Mouse (Mus musculus): ENCODE data around the gene Gabbr2. TPM values are rescaled to one million over a fixed set of nuclear protein-coding genes. Genes with fewer than 3 reads are reported as not detected.

The Gabbr2 gene
- polyA plus RNA-seq, 1 experiment from 2014 or later, result 0.16 TPM

DNA sequence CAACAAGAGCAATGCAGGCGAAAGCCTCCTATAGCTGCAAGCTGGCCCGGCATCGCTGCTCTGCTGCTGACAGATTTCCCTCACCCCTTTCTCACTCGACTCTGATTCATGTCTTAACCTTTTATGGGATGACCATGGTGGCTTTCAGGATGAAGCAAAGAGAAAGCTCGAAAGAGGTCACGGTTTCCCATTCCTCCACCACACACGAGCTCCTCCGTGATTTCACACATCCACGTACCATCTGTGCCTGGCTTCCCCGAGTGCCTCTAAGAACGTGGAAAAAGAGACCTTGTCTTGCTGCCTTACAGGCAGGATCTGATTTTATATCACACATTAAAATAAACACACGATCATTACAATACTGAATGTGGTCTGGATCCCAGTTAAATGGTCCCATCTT lies 220.6 kb downstream of the Gabbr2 start:
- no peak for DNase-seq (ENCODE audit: low spot score)

- DNase-seq (ENCODE audit: low spot score), result no peak
Measured at GRCm38 (mm10) chr4:46770635-46771034, 221.0 kb downstream of the Gabbr2 start.

DNA sequence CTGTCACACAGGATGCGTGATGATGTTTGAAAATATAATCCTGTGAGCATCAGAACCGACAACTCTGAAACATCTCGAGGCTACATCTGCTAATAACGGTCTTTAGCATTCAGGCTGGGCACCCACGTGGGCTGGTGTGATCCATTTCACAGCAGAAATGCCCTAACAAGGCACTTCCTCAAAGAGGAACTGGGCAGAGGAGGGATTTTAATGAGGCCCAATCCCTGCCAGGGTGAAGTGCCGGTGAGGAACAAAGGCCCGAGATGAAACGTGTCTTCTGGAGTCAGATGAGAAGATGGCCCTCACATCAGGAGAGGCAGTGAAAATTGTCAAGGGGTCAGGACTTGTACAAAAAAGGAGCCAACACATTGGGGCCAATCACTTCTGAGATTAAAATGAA lies 221.6 kb downstream of the Gabbr2 start:
- DNase-seq (ENCODE audit: low spot score), result no peak

DNA sequence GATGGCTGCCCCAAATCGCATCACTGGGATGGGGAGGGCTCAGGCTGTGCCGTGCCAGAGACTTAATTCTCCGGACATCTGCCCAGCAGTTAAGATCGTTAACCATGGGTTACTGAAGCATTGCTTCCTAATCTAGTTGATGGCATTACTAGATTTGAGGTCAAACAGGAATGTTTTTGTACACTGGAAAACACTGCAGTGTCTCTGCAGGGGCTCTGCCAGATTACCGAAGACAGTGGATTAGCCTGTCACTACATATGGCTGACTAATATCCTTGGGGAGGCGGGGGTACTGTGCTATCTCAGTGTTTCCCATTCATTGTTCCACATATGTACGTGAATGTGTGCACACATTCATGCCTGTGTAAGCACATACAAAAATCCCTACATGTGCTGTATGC lies 225.3 kb downstream of the Gabbr2 start:
- no peak for DNase-seq (ENCODE audit: low spot score)

- no peak for DNase-seq (ENCODE audit: low spot score)
Measured at GRCm38 (mm10) chr4:46759838-46760237, 231.8 kb downstream of the Gabbr2 start.

GRCm38 (mm10) chr4:46758340-46759041 lies 233.2 kb downstream of the Gabbr2 start:
- DNase-seq (ENCODE audit: low spot score), result no peak

GRCm38 (mm10) chr4:46754407-46755194 lies 237.1 kb downstream of the Gabbr2 start:
- DNase-seq (ENCODE audit: low spot score), result no peak

GRCm38 (mm10) chr4:46752306-46752705 lies 239.4 kb downstream of the Gabbr2 start:
- DNase-seq (ENCODE audit: low spot score), result peak; percentile 62

GRCm38 (mm10) chr4:46749015-46749414 lies 242.7 kb downstream of the Gabbr2 start:
- no peak for DNase-seq (ENCODE audit: low spot score)

- DNase-seq (ENCODE audit: low spot score), result no peak
Measured at GRCm38 (mm10) chr4:46747007-46747746, 244.5 kb downstream of the Gabbr2 start.

GRCm38 (mm10) chr4:46745536-46745935 lies 246.1 kb downstream of the Gabbr2 start:
- DNase-seq (ENCODE audit: low spot score), result no peak

DNA sequence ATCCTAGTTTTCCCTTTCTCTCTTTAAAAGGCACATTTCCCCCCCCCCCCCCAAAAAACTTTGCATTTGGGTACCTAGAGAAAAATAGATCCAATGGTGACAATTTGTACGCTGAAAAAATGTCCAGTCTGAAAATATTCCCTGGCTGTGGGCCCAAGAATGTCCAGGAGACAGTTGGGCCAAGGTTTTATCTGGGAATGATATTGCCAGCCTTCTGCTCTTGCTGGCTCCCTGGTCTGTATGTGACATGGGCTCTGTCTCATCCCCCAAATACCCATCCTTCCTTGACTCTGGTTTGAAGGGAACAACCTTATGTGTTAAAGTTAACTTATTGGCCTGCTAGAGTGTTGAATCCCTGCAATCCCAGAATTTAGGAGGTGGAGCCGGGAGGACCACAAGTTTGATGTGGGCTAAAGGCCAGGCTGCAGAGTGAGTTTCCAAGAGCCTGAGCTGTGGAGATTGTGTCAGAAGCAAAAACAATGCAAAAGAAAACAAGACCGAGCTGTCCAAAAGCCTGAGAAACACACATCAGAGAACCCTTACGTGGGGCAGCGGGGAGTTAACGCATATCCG lies 247.0 kb downstream of the Gabbr2 start:
- DNase-seq (ENCODE audit: low spot score), result no peak

DNA sequence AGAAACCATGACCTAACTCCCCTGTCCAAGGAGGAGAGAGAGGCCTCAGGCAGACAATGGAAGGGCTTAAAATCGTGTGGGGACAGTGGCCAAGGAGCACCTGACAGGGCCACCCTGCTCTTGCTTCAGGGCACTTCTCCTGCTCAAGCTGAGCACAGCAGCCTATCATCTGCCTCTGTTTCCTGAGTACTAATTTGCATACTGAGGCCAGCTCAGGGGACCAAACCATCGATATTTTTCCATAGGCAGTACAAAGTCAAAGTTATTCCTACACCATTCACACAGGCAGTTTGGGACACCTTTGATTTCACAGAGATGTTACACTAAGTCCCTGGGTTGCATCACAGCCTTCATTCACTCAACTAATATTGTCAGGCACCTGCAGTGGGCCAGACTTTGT lies 249.1 kb downstream of the Gabbr2 start:
- no peak for DNase-seq (ENCODE audit: low spot score)

- no peak for DNase-seq (ENCODE audit: low spot score)
Measured at GRCm38 (mm10) chr4:46736910-46737511, 254.7 kb downstream of the Gabbr2 start.

DNA sequence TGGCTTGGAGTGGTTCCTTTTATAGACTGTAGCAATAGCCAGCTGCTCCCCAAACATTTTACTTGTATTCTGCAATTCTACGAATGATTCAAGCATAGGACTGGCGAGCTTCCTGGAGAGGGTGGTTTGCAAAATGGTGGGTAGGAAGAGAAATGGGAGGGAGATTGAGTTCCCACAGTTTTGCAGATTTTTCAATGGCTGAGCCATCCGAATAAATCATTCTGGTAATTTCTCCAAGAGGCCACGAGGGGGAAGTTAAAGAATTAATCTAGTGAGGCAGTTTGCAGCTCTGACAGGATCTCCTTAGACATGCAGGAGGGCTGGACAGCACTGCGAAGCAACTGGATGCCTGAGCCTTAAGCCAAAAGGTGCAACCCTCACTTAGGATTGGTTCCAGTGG lies 256.8 kb downstream of the Gabbr2 start:
- DNase-seq (ENCODE audit: low spot score), result no peak

DNA sequence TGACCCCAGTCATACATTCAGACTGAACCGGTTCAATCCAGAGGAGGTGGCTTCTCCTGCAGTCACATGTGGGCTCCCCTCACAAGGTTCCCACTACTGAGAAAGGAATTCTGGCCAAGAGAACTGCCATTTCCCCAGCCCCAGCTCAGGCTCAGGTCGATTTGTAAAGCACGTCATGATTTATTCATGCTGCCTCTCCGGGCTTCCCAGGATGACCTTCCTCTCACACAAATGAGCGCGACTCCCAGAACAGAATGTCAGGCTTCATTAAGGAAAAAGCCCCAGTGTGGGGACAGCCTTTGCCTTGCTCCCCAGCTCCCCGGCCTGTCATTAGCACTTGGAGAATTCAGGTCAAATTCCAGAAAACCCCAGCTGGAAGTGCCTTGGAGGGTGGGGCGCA lies 260.1 kb downstream of the Gabbr2 start:
- no peak for DNase-seq (ENCODE audit: low spot score)

DNA sequence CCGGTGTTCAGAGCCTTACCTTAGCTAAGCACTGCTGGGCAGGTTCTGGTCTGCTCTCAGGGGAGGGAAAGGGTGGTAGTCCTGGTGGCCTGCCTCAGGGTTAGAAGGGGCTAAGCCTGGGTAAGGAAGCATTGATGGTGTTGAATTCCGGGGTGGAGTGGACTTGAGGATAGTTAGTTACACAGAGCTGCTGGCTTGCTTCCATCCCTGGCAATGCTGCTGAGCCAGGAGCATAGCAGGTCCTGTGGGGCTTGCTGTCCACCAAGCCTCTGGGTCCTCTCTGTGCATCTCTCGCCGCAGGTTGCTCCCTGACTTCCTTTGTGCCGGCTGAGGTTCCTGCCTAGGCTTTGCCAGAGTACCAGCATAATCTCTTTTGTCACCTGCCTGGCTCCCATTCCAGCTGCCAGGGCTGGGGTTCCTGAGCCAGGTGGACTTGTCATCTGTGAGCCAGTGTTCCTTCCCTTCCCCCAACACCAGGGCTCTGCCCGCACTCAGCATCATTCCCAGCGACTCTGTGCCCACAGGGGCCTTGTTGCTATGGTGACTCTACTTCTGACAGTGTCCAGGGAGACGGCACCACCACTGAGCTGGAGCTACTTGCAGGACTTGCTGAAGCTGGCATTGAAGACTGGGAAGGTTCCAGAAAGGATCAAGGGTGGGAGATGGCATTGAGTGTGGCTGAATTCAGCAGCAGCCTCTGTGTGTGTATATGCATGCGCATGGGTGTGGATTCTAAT lies 262.2 kb downstream of the Gabbr2 start:
- no peak for DNase-seq (ENCODE audit: low spot score)

DNA sequence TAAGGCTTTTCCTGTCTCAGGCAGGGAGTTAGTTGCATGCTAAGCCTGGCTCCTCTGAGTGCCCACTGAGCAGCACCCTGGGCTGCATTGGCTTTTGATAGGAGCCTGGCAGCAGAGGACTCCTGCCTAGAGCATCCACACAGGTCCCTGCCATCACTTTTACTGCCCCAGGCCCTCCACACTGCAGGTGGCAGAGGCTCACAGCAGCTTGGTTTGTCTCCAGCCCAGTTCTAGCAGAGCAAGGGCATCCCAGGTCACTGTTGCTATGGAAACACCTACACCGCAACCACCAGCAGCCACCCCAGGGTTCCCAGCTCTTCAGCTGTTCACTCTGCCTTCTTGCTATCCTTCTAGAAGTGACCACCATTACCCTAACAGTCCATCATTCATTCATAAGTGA lies 263.4 kb downstream of the Gabbr2 start:
- peak; percentile 26 for DNase-seq (ENCODE audit: low spot score)

- DNase-seq (ENCODE audit: low spot score), result no peak
Measured at GRCm38 (mm10) chr4:46727153-46727552, 264.5 kb downstream of the Gabbr2 start.

DNA sequence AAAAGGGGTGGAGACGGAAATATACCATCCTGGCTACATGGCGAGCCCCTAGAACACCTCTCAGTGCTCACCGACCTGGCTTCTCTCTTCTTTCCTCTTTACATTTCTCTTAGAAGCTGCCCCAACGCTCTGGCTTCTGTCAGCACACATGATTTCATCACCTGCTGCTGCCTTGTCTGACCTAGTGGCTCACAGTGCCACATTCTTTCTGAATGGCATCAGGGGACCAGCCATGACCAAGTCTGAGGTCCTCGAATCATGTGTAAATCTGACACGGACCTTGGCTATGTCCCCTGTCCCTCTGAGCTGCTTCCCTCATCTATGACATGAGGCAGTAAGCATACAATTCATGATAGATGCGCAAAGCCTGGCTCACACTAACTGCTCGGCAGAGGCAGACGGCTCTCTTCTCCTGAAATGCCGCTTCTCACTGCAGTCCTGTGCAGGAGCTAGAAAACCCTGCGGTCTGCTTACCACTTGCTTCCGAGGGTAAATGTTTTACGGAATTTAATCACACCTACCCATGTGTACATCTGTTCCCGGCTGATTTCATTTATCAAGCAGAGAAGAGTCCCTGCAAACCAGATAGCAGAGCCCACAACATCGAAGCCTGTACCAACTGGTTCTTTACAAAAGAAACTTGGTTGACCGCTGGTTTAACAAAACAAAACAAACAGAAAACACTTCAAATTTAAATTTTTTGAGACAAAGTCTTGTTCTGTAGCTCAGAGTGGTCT lies 270.7 kb downstream of the Gabbr2 start:
- no peak for DNase-seq (ENCODE audit: low spot score)
